9 mouse cellular contexts compared by ENCODE assay signal in genomic region chr7:45304869-45305268, GRCm38 (mm10). TPM values are rescaled to one million over a fixed set of nuclear protein-coding genes. Genes with fewer than 3 reads are reported as not detected.
DNase-seq lines count a peak whose midpoint lies in the region; ATAC-seq lines count a peak whose summit lies in the region.
"Had no signal": no experiment of that assay in that cellular context is flagged by ENCODE, and none has a peak within 500 bp of the region (broad histone marks: within the 10 kb centered on the region; RNA-seq: fewer than 3 reads in every experiment).

No protein-coding gene starts in this region.

- DNase-seq in thymus, postnatal 0 days (ENCODE audit: low spot score): peak; percentile 37
- DNase-seq in thymus, postnatal 10 days (ENCODE audit: low spot score in 2 of 2): no peak
- DNase-seq in frontal cortex, adult 2 months (ENCODE audit: extremely low spot score in 1 of 2, low spot score in 1 of 2): no peak
- DNase-seq in left cerebral cortex, postnatal 25 days (ENCODE audit: low spot score in 2 of 2): no peak

- no peaks in the 10 kb centered on the region for H3K9me3 ChIP-seq in forebrain, embryonic 13.5 days (replicated peaks)
- no peaks in the 10 kb centered on the region for H3K9me3 ChIP-seq in limb, embryonic 13.5 days

- H3K4me3 ChIP-seq in forebrain, embryonic 13.5 days: peak overlapping the region; percentile 20
- H3K4me3 ChIP-seq in limb, embryonic 13.5 days: no peak overlapping the region

- H3K36me3 ChIP-seq in forebrain, embryonic 13.5 days (ENCODE audit: poor library complexity, severe bottlenecking): no peaks in the 10 kb centered on the region
- peaks cover 40% of the 10 kb centered on the region for H3K36me3 ChIP-seq in limb, embryonic 13.5 days

- peaks cover 7% of the 10 kb centered on the region for H3K27me3 ChIP-seq in forebrain, embryonic 13.5 days
- peaks cover 5% of the 10 kb centered on the region; the same call in 1 of the 2 replicates for H3K27me3 ChIP-seq in limb, embryonic 13.5 days

- WGBS in forebrain, embryonic 13.5 days: 9% methylated on average over 11 of the region's 13 CpGs
- WGBS in limb, embryonic 13.5 days: 20% methylated on average over 11 of the region's 13 CpGs

- ATAC-seq in forebrain, embryonic 13.5 days: no peak
- no peak for ATAC-seq in limb, embryonic 13.5 days (ENCODE audit: low FRiP score, low read depth)
- ATAC-seq in erythroblast, adult 5-6 weeks (replicated peaks; ENCODE audit: low FRiP score, poor library complexity, severe bottlenecking): no peak

- H3K4me2 ChIP-seq in forebrain, embryonic 13.5 days: peak overlapping the region; percentile 51
- H3K4me2 ChIP-seq in limb, embryonic 13.5 days (replicated peaks): peak overlapping the region; percentile 47

- H3K4me1 ChIP-seq in forebrain, embryonic 13.5 days: peaks cover 32% of the 10 kb centered on the region
- no peaks in the 10 kb centered on the region; the same call in 1 of the 2 replicates for H3K4me1 ChIP-seq in limb, embryonic 13.5 days

- H3K9ac ChIP-seq in forebrain, embryonic 13.5 days: peak overlapping the region; percentile 37
- H3K9ac ChIP-seq in limb, embryonic 13.5 days: no peak overlapping the region

- no peak overlapping the region for H3K27ac ChIP-seq in forebrain, embryonic 13.5 days
- no peak overlapping the region for H3K27ac ChIP-seq in limb, embryonic 13.5 days

- intact Hi-C loops in left cerebral cortex, postnatal 25 days (cut with DNase I): no loop called here

RNA-seq across cellular contexts. Expression of gene Slc6a21, which starts 27.6 kb away (rescaled TPM):
- polyA plus RNA-seq in thymus, postnatal 0 days (2015; fragmentation: Nextera tagmentation; extraction: Ambion mirVana): 0.08 TPM in 1 of 2 replicates, not detected in the other
- polyA plus RNA-seq in forebrain, embryonic 13.5 days (2015; fragmentation: Nextera tagmentation; extraction: Ambion mirVana): not detected in 2 replicates
- polyA plus RNA-seq in limb, embryonic 13.5 days (2015; fragmentation: Nextera tagmentation; extraction: Ambion mirVana): not detected in 2 replicates
- 0.20 and 0.29 TPM in 2 replicates for polyA plus RNA-seq in frontal cortex, adult 2 months (2012; rRNA removed)
- under 1 TPM in 1 of 2 experiments, not detected in 1; 0.23 TPM for total RNA-seq in left cerebral cortex, postnatal 25 days (2021)
- not detected in 2 replicates for total RNA-seq in erythroblast, adult 5-6 weeks (2015; ENCODE audit: low replicate concordance)
- not detected in 2 replicates for total RNA-seq in erythroblast, adult 5-6 weeks (2017; ENCODE audit: low replicate concordance)
- total RNA-seq: gastrocnemius, adult 18-20 months had no signal
- polyA plus RNA-seq: limb, embryonic 14.5 days had no signal

RNA-seq across cellular contexts. Expression of gene Trpm4, which starts 28.7 kb away (rescaled TPM):
- 4.9 and 5.2 TPM in 2 replicates for polyA plus RNA-seq in thymus, postnatal 0 days (2015; fragmentation: Nextera tagmentation; extraction: Ambion mirVana)
- 5.0 and 6.4 TPM in 2 replicates for polyA plus RNA-seq in forebrain, embryonic 13.5 days (2015; fragmentation: Nextera tagmentation; extraction: Ambion mirVana)
- 15.8 and 19.6 TPM in 2 replicates for polyA plus RNA-seq in limb, embryonic 13.5 days (2015; fragmentation: Nextera tagmentation; extraction: Ambion mirVana)
- 22.6 and 24.5 TPM in 2 replicates for polyA plus RNA-seq in frontal cortex, adult 2 months (2012; rRNA removed)
- 10 to 100 TPM; 13.2 to 24.9 TPM for total RNA-seq in left cerebral cortex, postnatal 25 days (2021)
- 0.42 TPM in 1 of 2 replicates, not detected in the other for total RNA-seq in erythroblast, adult 5-6 weeks (2015; ENCODE audit: low replicate concordance)
- not detected in 2 replicates for total RNA-seq in erythroblast, adult 5-6 weeks (2017; ENCODE audit: low replicate concordance)

RNA-seq across cellular contexts. Expression of gene Hrc, which starts 30.2 kb away (rescaled TPM):
- polyA plus RNA-seq in thymus, postnatal 0 days (2015; fragmentation: Nextera tagmentation; extraction: Ambion mirVana): 0.08 and 0.09 TPM in 2 replicates
- polyA plus RNA-seq in forebrain, embryonic 13.5 days (2015; fragmentation: Nextera tagmentation; extraction: Ambion mirVana): 0.06 TPM in 1 of 2 replicates, not detected in the other
- 3.9 and 4.3 TPM in 2 replicates for polyA plus RNA-seq in limb, embryonic 13.5 days (2015; fragmentation: Nextera tagmentation; extraction: Ambion mirVana)
- 0.60 and 0.61 TPM in 2 replicates for polyA plus RNA-seq in frontal cortex, adult 2 months (2012; rRNA removed)
- under 1 TPM; 0.23 to 0.94 TPM for total RNA-seq in left cerebral cortex, postnatal 25 days (2021)
- total RNA-seq in erythroblast, adult 5-6 weeks (2015; ENCODE audit: low replicate concordance): not detected in 2 replicates
- total RNA-seq in erythroblast, adult 5-6 weeks (2017; ENCODE audit: low replicate concordance): not detected in 2 replicates
